Mouse (Mus musculus) adrenal gland, adult 2 months (tissue): ENCODE results near the gene 1810010D01Rik. TPM values are rescaled to one million over a fixed set of nuclear protein-coding genes. Genes with fewer than 3 reads are reported as not detected.

Experiments used
- DNase-seq: peaks from one replicate; pipeline ENCODE4 v3.0.0; 2021
- polyA plus RNA-seq: library from polyadenylated mRNA; depleted of rRNA; stranded (reverse); fragments of >200 nt; gene quantifications from 2 replicates; pipeline ENCODE4 v1.2.3, GENCODE M21; 2012
- total RNA-seq, 2 experiments: library from RNA; stranded (reverse); gene quantifications; 2 replicates each; pipeline ENCODE4 v1.2.3; 2021

Gene 1810010D01Rik
- total and polyA plus RNA-seq, 3 experiments = 0.48 to 1.1 TPM; not detected in 1

- peak; percentile 49 for DNase-seq
Measured at GRCm38 (mm10) chr7:145215476-145215875, 7.6 kb upstream of the 1810010D01Rik start.

GRCm38 (mm10) chr7:145211680-145212659 is 4.1 kb upstream of the 1810010D01Rik start:
- DNase-seq = no peak

GRCm38 (mm10) chr7:145210477-145211070 is 2.7 kb upstream of the 1810010D01Rik start:
- no peak for DNase-seq

GRCm38 (mm10) chr7:145206801-145207200 is 1.1 kb downstream of the 1810010D01Rik start:
- no peak for DNase-seq

- DNase-seq = peak; percentile 85
Measured at GRCm38 (mm10) chr7:145206056-145206610, 1.8 kb downstream of the 1810010D01Rik start.

GRCm38 (mm10) chr7:145205363-145205902 is 2.5 kb downstream of the 1810010D01Rik start:
- DNase-seq = no peak

- DNase-seq = no peak
Measured at GRCm38 (mm10) chr7:145199711-145200110, 8.2 kb downstream of the 1810010D01Rik start.

GRCm38 (mm10) chr7:145198223-145198714 is 9.7 kb downstream of the 1810010D01Rik start:
- DNase-seq = peak; percentile 54

GRCm38 (mm10) chr7:145197711-145198110 is 10.2 kb downstream of the 1810010D01Rik start:
- no peak for DNase-seq

GRCm38 (mm10) chr7:145197042-145197441 is 10.9 kb downstream of the 1810010D01Rik start:
- no peak for DNase-seq

- DNase-seq = no peak
Measured at GRCm38 (mm10) chr7:145196340-145196739, 11.6 kb downstream of the 1810010D01Rik start.

- DNase-seq = peak; percentile 39
Measured at GRCm38 (mm10) chr7:145195186-145195927, 12.6 kb downstream of the 1810010D01Rik start.

GRCm38 (mm10) chr7:145194455-145195161 is 13.3 kb downstream of the 1810010D01Rik start:
- peak; percentile 61 for DNase-seq

- DNase-seq = no peak
Measured at GRCm38 (mm10) chr7:145192836-145193235, 15.1 kb downstream of the 1810010D01Rik start.

- no peak for DNase-seq
Measured at GRCm38 (mm10) chr7:145190520-145190919, 17.4 kb downstream of the 1810010D01Rik start.

GRCm38 (mm10) chr7:145189342-145189741 is 18.6 kb downstream of the 1810010D01Rik start:
- no peak for DNase-seq

- peak; percentile 43 for DNase-seq
Measured at GRCm38 (mm10) chr7:145187802-145188201, 20.1 kb downstream of the 1810010D01Rik start.

- no peak for DNase-seq
Measured at GRCm38 (mm10) chr7:145182388-145182787, 25.5 kb downstream of the 1810010D01Rik start.

- DNase-seq = no peak
Measured at GRCm38 (mm10) chr7:145181376-145182034, 26.4 kb downstream of the 1810010D01Rik start.

GRCm38 (mm10) chr7:145179691-145180091 is 28.2 kb downstream of the 1810010D01Rik start:
- no peak for DNase-seq
